Mouse (Mus musculus) liver, embryonic 14.5 days (tissue): ENCODE data around the gene Trio.

Experiments
- CTCF ChIP-seq: IDR thresholded peaks from 2 replicates; pipeline ENCODE4 v1.5.1; 2016; ENCODE audit warnings: antibody characterized with exemption, low read depth, control low read depth
- EP300 ChIP-seq: IDR thresholded peaks from 2 replicates; pipeline ENCODE4 v1.6.1; 2016; ENCODE audit warnings: antibody characterized with exemption, low read depth

DNA sequence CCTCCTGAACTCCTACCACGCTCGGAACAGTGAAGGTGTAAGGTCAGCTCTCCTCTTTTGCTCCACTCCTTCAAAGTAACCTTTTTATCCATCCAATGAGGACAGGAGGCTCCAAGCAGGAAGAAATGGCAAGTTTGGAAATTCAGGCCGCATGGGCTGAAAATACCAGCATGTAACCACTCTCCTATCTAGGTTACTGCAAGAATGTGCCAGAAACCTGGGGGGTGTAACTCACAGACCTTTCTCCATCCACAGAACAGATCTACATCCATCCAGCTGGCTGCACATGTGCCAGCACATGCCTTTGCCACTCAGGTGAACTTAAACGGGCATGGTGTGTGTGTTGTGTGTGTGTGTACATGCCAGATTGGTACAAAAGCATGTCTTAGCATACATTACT is 28.9 kb downstream of the Trio start:
- TF ChIP-seq CTCF (no peak), EP300 (no peak)
